Mouse (Mus musculus): ENCODE results near the gene Stx5a. TPM values are rescaled to one million over a fixed set of nuclear protein-coding genes. Genes with fewer than 3 reads are reported as not detected.

Gene Stx5a
- 162 and 174 TPM in 2 replicates for polyA plus RNA-seq (2015; fragmentation: Nextera tagmentation; extraction: Ambion mirVana)

GRCm38 (mm10) chr19:8741243-8741869, at the start of gene Stx5a:
Stx5a (plus strand) TSS chr19:8741413.
- WGBS, result under 1% methylated on average over 36 of the region's 36 CpGs

GRCm38 (mm10) chr19:8691871-8692539, 49.2 kb upstream of the Stx5a start:
- Histone ChIP-seq H3K9ac (ENCODE audit: low read length) (no peak overlapping the region), H3K36me3 (ENCODE audit: control insufficient read depth, insufficient read depth, low read length) (no peaks in the 10 kb centered on the region), H3K4me3 (ENCODE audit: low read length) (no peak overlapping the region), H3K9me3 (ENCODE audit: control insufficient read depth, low read length) (no peaks in the 10 kb centered on the region), H3K27me3 (ENCODE audit: control insufficient read depth, insufficient read depth, low read depth, low read length) (no peaks in the 10 kb centered on the region), H3K4me2 (ENCODE audit: low read depth, low read length) (no peak overlapping the region), H3K4me1 (replicated peaks; ENCODE audit: control insufficient read depth, insufficient read depth, low read length) (no peaks in the 10 kb centered on the region), H3K27ac (ENCODE audit: low read length) (no peak overlapping the region)
- WGBS, result 50% methylated on average over 9 of the region's 9 CpGs
- no peak for ATAC-seq (ENCODE audit: low read depth)

More at GRCm38 (mm10) chr19:8741243-8741869, at the start of gene Stx5a:
- H3K4me1 ChIP-seq (replicated peaks; ENCODE audit: control insufficient read depth, insufficient read depth, low read length), result peaks cover 17% of the 10 kb centered on the region
- H3K4me3 ChIP-seq (ENCODE audit: low read length), result peak within 1 kb of the TSS; percentile 80
- peak; percentile 98 for ATAC-seq (ENCODE audit: low read depth)
- H3K27me3 ChIP-seq (ENCODE audit: control insufficient read depth, insufficient read depth, low read depth, low read length), result no peaks in the 10 kb centered on the region
- H3K4me2 ChIP-seq (ENCODE audit: low read depth, low read length), result peak within 1 kb of the TSS; percentile 61
- peak within 1 kb of the TSS; percentile 97 for H3K27ac ChIP-seq (ENCODE audit: low read length)
- H3K36me3 ChIP-seq (ENCODE audit: control insufficient read depth, insufficient read depth, low read length), result peaks cover 43% of the 10 kb centered on the region
- H3K9ac ChIP-seq (ENCODE audit: low read length), result peak within 1 kb of the TSS; percentile 93
- no peaks in the 10 kb centered on the region for H3K9me3 ChIP-seq (ENCODE audit: control insufficient read depth, low read length)

DNA sequence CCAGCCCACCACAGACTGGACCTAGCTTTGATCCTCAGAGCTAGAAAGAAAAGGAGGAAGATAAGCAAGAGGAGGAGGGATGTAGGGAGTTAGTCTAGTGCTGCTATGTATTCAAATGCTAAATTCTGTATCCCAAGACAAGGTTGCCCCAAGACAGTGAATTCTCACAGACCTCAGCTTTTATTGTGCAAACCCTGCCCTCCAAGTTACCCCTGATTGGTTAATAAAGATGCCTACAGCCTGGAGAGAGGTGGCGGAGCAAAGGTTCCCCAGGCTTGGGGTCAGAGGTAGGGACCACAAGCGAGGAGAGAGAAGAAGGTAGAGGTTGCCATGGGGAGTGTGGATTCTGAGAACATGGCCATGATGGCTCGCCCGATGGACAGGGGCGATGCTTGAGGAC, 48.5 kb upstream of the Stx5a start:
- no peak overlapping the region for H3K4me2 ChIP-seq (ENCODE audit: low read depth, low read length)
- H3K27me3 ChIP-seq (ENCODE audit: control insufficient read depth, insufficient read depth, low read depth, low read length), result no peaks in the 10 kb centered on the region
- no peak overlapping the region for H3K9ac ChIP-seq (ENCODE audit: low read length)
- WGBS, result 74% methylated on average over 5 of the region's 5 CpGs
- no peak overlapping the region for H3K4me3 ChIP-seq (ENCODE audit: low read length)
- H3K36me3 ChIP-seq (ENCODE audit: control insufficient read depth, insufficient read depth, low read length), result no peaks in the 10 kb centered on the region
- no peak for ATAC-seq (ENCODE audit: low read depth)
- H3K9me3 ChIP-seq (ENCODE audit: control insufficient read depth, low read length), result no peaks in the 10 kb centered on the region
- no peak overlapping the region for H3K27ac ChIP-seq (ENCODE audit: low read length)
- no peaks in the 10 kb centered on the region for H3K4me1 ChIP-seq (replicated peaks; ENCODE audit: control insufficient read depth, insufficient read depth, low read length)

- Histone ChIP-seq H3K4me2 (ENCODE audit: low read depth, low read length) (no peak overlapping the region), H3K9ac (ENCODE audit: low read length) (no peak overlapping the region), H3K36me3 (ENCODE audit: control insufficient read depth, insufficient read depth, low read length) (no peaks in the 10 kb centered on the region), H3K27me3 (ENCODE audit: control insufficient read depth, insufficient read depth, low read depth, low read length) (no peaks in the 10 kb centered on the region), H3K9me3 (ENCODE audit: control insufficient read depth, low read length) (no peaks in the 10 kb centered on the region), H3K4me3 (ENCODE audit: low read length) (no peak overlapping the region), H3K27ac (ENCODE audit: low read length) (no peak overlapping the region), H3K4me1 (replicated peaks; ENCODE audit: control insufficient read depth, insufficient read depth, low read length) (no peaks in the 10 kb centered on the region)
- ATAC-seq (ENCODE audit: low read depth), result no peak
- 48% methylated on average over 6 of the region's 6 CpGs for WGBS
Observed at GRCm38 (mm10) chr19:8695330-8695729, 45.9 kb upstream of the Stx5a start.

DNA sequence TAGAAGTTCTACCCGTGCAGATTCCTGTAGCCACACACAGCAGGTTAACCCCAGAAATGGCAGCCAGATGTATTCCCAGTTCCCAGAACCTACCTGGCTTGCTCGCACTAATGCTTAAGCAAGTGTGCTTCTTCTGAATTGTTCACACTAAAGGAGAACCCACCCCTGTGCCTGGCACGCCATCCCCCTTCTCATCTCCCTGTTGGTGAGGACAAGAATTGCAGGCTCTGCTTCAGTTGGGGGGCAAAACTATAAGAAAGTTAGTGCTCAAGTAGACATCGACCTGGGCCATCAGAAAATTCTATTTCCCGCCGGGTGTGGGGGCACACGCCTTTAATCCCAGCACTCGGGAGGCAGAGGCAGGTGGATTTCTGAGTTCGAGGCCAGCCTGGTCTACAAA, 41.6 kb upstream of the Stx5a start:
- Histone ChIP-seq H3K4me1 (replicated peaks; ENCODE audit: control insufficient read depth, insufficient read depth, low read length) (no peaks in the 10 kb centered on the region), H3K4me2 (ENCODE audit: low read depth, low read length) (no peak overlapping the region), H3K9me3 (ENCODE audit: control insufficient read depth, low read length) (no peaks in the 10 kb centered on the region), H3K27me3 (ENCODE audit: control insufficient read depth, insufficient read depth, low read depth, low read length) (no peaks in the 10 kb centered on the region), H3K4me3 (ENCODE audit: low read length) (no peak overlapping the region), H3K9ac (ENCODE audit: low read length) (no peak overlapping the region), H3K36me3 (ENCODE audit: control insufficient read depth, insufficient read depth, low read length) (no peaks in the 10 kb centered on the region), H3K27ac (ENCODE audit: low read length) (no peak overlapping the region)
- 75% methylated on average over 9 of the region's 9 CpGs for WGBS
- no peak for ATAC-seq (ENCODE audit: low read depth)

DNA sequence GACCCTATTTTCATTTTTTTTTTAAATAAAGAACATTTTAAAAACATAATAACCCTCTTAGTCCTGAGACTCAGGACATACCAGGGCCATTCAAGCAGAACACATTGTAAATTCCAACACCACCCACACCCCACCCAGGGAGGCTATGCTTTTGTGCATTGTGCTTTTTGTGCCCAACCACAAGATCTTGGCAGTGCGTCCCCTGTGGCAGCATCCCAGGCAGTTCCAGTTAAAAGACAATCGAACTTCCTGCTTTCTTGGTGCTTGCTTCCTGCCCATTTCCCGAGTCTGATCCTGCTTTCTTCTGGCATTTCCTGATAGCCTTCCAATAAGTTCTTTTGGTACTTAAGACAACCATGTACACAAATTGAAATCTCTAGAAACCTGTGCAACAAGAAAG, 38.8 kb upstream of the Stx5a start:
- no peak overlapping the region for H3K4me2 ChIP-seq (ENCODE audit: low read depth, low read length)
- H3K9me3 ChIP-seq (ENCODE audit: control insufficient read depth, low read length), result no peaks in the 10 kb centered on the region
- H3K4me1 ChIP-seq (replicated peaks; ENCODE audit: control insufficient read depth, insufficient read depth, low read length), result no peaks in the 10 kb centered on the region
- no peaks in the 10 kb centered on the region for H3K27me3 ChIP-seq (ENCODE audit: control insufficient read depth, insufficient read depth, low read depth, low read length)
- H3K9ac ChIP-seq (ENCODE audit: low read length), result no peak overlapping the region
- H3K4me3 ChIP-seq (ENCODE audit: low read length), result no peak overlapping the region
- ATAC-seq (ENCODE audit: low read depth), result peak; percentile 47; the same call in 1 of the 2 replicates
- H3K36me3 ChIP-seq (ENCODE audit: control insufficient read depth, insufficient read depth, low read length), result peaks cover 6% of the 10 kb centered on the region
- H3K27ac ChIP-seq (ENCODE audit: low read length), result no peak overlapping the region
- 49% methylated on average over 3 of the region's 3 CpGs for WGBS

DNA sequence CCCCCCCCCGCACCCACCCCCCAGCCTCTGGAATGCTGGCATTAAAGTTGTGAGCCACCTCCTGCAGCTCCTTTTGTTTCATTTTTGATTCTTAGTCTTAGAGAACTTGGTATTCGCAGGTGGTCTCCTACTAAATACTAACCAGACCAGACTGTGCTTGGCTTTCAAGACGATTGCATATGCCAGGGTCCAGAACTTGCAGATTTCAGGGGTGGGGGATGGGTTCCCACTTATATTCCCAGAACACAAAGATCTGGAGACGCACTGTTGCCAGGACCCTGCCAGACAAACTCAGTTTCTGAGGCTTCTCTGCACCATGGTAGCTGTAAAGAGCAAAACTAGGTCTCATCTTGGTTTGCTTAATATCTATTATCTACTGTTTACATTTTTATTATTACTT, 37.6 kb upstream of the Stx5a start:
- WGBS, result 70% methylated on average over 3 of the region's 4 CpGs
- Histone ChIP-seq H3K4me3 (ENCODE audit: low read length) (no peak overlapping the region), H3K9ac (ENCODE audit: low read length) (no peak overlapping the region), H3K9me3 (ENCODE audit: control insufficient read depth, low read length) (no peaks in the 10 kb centered on the region), H3K27me3 (ENCODE audit: control insufficient read depth, insufficient read depth, low read depth, low read length) (no peaks in the 10 kb centered on the region), H3K4me2 (ENCODE audit: low read depth, low read length) (no peak overlapping the region), H3K4me1 (replicated peaks; ENCODE audit: control insufficient read depth, insufficient read depth, low read length) (no peaks in the 10 kb centered on the region), H3K27ac (ENCODE audit: low read length) (no peak overlapping the region), H3K36me3 (ENCODE audit: control insufficient read depth, insufficient read depth, low read length) (peaks cover 17% of the 10 kb centered on the region)
- ATAC-seq (ENCODE audit: low read depth), result no peak

GRCm38 (mm10) chr19:8705026-8705708, 36.0 kb upstream of the Stx5a start:
- H3K27ac ChIP-seq (ENCODE audit: low read length), result no peak overlapping the region
- H3K9ac ChIP-seq (ENCODE audit: low read length), result no peak overlapping the region
- H3K4me3 ChIP-seq (ENCODE audit: low read length), result no peak overlapping the region
- H3K27me3 ChIP-seq (ENCODE audit: control insufficient read depth, insufficient read depth, low read depth, low read length), result no peaks in the 10 kb centered on the region
- no peak overlapping the region for H3K4me2 ChIP-seq (ENCODE audit: low read depth, low read length)
- ATAC-seq (ENCODE audit: low read depth), result no peak
- H3K9me3 ChIP-seq (ENCODE audit: control insufficient read depth, low read length), result no peaks in the 10 kb centered on the region
- peaks cover 6% of the 10 kb centered on the region for H3K4me1 ChIP-seq (replicated peaks; ENCODE audit: control insufficient read depth, insufficient read depth, low read length)
- 71% methylated on average over 6 of the region's 6 CpGs for WGBS
- H3K36me3 ChIP-seq (ENCODE audit: control insufficient read depth, insufficient read depth, low read length), result peaks cover 33% of the 10 kb centered on the region

- WGBS, result 71% methylated on average over 7 of the region's 7 CpGs
- Histone ChIP-seq H3K36me3 (ENCODE audit: control insufficient read depth, insufficient read depth, low read length) (peaks cover 34% of the 10 kb centered on the region), H3K9me3 (ENCODE audit: control insufficient read depth, low read length) (no peaks in the 10 kb centered on the region), H3K27ac (ENCODE audit: low read length) (no peak overlapping the region), H3K27me3 (ENCODE audit: control insufficient read depth, insufficient read depth, low read depth, low read length) (no peaks in the 10 kb centered on the region), H3K4me2 (ENCODE audit: low read depth, low read length) (no peak overlapping the region), H3K9ac (ENCODE audit: low read length) (no peak overlapping the region), H3K4me1 (replicated peaks; ENCODE audit: control insufficient read depth, insufficient read depth, low read length) (peaks cover 15% of the 10 kb centered on the region), H3K4me3 (ENCODE audit: low read length) (no peak overlapping the region)
- ATAC-seq (ENCODE audit: low read depth), result no peak
Observed at GRCm38 (mm10) chr19:8706132-8706667, 35.0 kb upstream of the Stx5a start.
